Mouse (Mus musculus) thymus, postnatal 0 days (tissue): ENCODE data around the gene Slc35a1. TPM values are rescaled to one million over a fixed set of nuclear protein-coding genes. Genes with fewer than 3 reads are reported as not detected.

Experiments used
- DNase-seq: peaks from one replicate; pipeline ENCODE4 v3.0.0-alpha.2; 2015; ENCODE audit warnings: low spot score
- polyA plus RNA-seq: library from polyadenylated mRNA; unstranded; fragments of >200 nt; fragmentation: Nextera tagmentation; extraction: Ambion mirVana; gene quantifications from 2 replicates; pipeline ENCODE4 v1.2.1, GENCODE M21; 2015

The Slc35a1 gene
- polyA plus RNA-seq, 1 experiment from 2014 or later: 26.0 TPM

GRCm38 (mm10) chr4:34653179-34653578 is 34.1 kb downstream of the Slc35a1 start:
- DNase-seq: no peak

- DNase-seq: no peak
Measured at GRCm38 (mm10) chr4:34644779-34645178, 42.5 kb downstream of the Slc35a1 start.

DNA sequence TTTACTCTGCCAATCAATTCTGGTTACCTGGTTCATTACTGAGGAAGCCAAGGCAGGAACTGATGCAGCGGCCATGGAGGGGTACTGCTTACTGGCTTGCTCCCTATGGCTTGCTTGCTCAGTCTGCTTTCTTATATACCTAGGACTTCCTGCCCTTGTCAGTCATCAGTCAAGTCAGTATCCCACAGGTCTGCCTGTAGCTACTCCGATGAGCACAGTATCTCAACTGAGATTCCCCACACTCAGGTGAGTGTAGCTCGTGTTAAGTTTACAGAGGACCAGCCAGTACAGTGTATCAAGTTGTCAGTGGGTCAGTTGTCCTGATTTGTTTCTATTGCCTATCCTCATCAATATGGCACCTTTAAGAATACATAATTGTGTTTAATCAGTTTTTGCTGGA is 46.5 kb downstream of the Slc35a1 start:
- no peak for DNase-seq

DNA sequence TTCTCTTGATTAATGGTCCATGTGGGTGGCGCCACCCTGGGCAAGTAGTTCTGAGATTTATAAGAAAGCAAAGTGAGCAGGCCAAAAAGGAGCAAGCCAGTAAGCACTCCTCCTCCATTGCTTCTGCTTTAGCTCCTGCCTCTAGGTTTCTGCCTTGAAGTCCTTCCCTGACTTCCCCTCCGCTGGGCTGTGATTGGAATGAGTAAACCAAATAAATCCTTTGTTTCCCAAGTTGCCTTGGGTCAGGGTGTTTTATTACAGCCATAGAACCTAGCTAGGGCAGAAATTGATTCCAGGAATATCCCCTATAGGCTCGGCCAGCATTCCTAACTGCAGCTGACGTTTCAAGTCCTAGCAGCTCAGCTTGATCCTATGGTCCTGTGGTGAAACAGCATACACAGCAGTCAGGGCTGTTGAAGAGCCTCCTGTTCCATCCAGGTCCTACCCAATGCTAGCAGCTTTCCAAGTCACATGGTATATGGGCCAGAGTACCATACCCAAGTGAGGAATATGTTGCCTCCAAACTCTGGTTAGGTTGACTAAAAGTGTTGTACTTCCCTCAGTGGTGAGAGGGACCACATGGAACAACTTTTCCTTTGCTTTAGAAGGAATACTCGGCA is 47.4 kb downstream of the Slc35a1 start:
- no peak for DNase-seq

- DNase-seq: no peak
Measured at GRCm38 (mm10) chr4:34637851-34638250, 49.4 kb downstream of the Slc35a1 start.

- no peak for DNase-seq
Measured at GRCm38 (mm10) chr4:34637386-34637785, 49.9 kb downstream of the Slc35a1 start.

DNA sequence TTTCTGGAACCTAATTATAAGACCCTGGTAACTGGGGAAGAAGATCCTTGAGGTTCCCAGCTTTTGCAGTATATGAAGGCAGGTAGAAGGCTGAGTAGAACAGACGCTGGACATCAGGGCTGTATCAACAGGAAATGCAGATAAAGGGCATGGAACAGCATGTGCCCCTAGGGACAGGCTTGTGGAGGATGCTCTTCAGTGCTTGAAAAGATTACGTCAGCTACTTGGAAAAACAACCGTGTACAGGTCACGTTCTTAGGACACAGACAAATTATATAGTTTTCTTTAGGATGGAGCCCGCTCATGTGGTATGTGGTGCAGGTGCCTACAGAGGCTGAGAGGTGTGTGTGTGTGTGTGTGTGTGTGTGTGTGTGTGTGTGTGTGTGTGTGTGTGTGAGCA is 51.2 kb downstream of the Slc35a1 start:
- DNase-seq: no peak

DNA sequence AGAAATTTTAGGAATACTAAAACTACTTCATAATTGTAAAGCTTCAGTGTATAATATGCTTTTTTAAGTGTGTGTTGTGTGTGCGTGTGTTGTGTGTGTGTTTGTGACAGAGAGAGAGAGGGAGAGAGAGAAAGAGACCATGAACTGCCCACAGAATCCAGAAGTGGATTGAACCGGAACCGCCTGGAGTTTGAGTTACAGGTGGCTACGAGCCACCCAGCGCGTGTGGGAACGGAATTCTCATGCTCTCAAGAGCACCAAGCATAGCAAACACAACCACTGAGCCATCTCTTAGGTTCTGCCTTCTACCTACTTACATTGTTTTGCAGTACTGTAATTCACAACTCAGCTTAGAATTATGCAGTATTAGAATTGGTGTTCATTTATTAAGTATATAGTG is 53.1 kb downstream of the Slc35a1 start:
- no peak for DNase-seq

DNA sequence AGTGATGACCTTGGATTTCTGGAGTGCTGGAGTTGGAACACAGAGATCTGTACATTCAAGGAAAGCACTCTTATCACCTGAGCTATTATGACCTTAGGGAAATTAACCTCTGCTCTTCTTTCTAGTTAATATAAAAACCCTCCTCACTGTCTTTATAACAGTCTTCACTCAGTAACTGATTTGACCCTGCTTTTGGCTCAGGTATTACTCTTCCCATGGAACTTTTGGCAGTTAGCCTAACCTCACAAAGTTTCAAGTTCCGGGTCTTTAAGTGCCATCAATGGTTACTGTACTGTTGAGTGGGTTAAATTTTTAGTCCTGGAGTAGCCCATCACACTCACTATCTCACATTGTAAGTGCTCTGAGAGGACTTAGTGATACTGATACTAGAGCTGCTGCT is 57.3 kb downstream of the Slc35a1 start:
- no peak for DNase-seq

DNA sequence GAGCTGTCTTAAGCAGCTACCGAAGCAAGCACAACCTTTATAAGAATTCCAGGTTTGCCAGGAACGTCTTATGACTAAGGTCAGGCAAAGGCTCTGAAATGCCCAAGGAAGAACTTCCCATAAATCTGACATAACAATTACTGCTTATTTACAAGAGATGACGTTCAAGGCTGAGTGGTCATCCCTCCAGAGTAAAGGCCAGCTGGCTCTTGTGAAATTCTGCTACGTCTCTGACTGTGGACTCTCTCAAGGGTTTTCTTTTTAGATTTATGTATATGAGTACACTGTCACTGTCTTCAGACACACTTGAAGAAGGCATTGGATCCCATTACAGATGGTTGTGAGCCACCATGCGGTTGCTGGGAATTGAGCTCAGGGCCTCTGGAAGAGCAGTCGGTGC is 60.8 kb downstream of the Slc35a1 start:
- no peak for DNase-seq

DNA sequence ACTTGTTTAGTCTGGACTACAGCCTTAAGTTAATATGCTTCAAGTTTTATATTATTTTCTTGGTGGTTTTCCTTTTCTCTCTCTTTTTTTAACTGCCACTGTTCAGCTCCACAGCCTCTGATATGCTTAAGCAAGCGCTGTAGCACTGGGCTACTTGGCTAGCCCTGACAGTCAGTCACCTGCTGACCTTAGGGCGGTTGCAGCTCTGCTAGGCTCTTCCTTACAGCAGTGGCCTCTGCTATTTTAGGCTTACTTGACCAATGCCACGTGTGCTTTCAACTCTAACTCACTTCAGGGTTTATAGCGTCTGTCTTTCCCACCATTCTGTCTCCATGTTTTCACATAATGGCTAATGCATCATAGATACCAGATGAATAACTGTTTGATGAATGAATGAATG is 61.7 kb downstream of the Slc35a1 start:
- DNase-seq: no peak

GRCm38 (mm10) chr4:34616146-34616545 is 71.1 kb downstream of the Slc35a1 start:
- DNase-seq: no peak

- peak; percentile 17 for DNase-seq
Measured at GRCm38 (mm10) chr4:34615303-34615702, 71.9 kb downstream of the Slc35a1 start.

DNA sequence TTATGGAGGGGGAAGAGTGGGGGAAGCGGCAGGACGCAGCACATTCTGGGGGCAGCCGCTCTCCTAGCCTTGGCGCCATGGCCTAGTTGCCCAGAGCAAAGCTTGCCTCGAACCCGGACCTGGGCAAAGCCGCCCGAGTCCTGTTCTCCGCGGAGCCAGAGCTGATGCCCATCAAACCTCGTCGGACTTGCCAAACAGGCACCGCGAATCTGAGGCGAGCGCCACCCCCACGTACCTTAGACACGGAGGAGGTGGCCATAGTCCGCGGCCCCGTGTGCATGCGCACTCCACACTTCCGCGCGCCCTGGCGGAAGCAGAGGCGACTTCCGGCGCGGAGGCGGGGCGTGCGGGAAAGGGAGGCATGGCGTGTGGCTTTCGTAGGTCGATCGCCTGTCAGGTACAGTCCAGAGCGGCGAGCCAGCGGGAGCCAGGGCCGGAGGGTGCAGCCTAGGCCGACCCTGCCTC is 72.6 kb downstream of the Slc35a1 start, which contains the start of the genes Orc3 and Rars2:
TSS of gene Orc3 (minus strand) at position 315 of the 465 bp plus-strand sequence.
TSS of gene Rars2 (plus strand) at position 328 of the 465 bp plus-strand sequence.
- peak; percentile 92 for DNase-seq

DNA sequence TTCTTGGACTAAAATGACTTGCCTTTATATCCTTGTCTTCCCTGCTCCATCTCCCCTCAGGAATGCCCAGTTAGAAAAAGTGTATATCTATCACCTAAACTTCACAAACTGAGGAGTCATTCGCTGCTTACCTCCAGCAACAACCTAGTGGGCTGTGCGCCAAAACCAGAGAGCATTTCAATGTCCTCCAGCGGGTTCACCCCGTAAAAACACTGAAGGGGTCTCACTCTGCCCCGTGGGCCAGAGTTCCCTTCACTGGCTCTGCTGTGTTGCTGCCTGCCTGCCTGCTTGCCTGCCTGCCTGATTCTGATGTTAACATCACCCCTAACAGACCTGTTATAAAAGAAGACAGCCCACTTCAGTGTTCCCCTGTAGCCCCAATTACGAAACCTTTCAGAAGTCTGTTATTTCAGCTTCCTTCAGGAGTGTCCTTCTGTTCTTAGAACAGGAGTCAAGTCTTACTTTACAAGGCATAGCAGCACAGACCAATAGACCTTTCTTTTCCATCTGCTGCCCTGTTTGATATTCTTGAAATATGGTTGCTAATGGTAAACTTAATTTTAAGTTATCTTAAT is 73.6 kb downstream of the Slc35a1 start:
- no peak for DNase-seq

Other genes with a start within 250 kb of the Slc35a1 start
- gene Akirin2, start 136.5 kb downstream of the Slc35a1 start, polyA plus RNA-seq: 53.5 and 67.2 TPM in 2 replicates
- 91.6 and 93.2 TPM in 2 replicates for gene Orc3, start 72.5 kb downstream of the Slc35a1 start, polyA plus RNA-seq
- 51.5 and 52.9 TPM in 2 replicates for gene Rars2, start 72.5 kb downstream of the Slc35a1 start, polyA plus RNA-seq
- gene Cfap206, start 42.8 kb upstream of the Slc35a1 start, polyA plus RNA-seq: 0.33 and 0.56 TPM in 2 replicates
- not detected in 2 replicates for gene Gm136, start 68.8 kb upstream of the Slc35a1 start, polyA plus RNA-seq
- gene Smim8, start 91.0 kb upstream of the Slc35a1 start, polyA plus RNA-seq: 108 TPM in 2 replicates
- gene Zfp292, start 195.5 kb upstream of the Slc35a1 start, polyA plus RNA-seq: 19.3 and 20.7 TPM in 2 replicates
- gene Cga, start 206.3 kb upstream of the Slc35a1 start, polyA plus RNA-seq: 1.7 and 1.8 TPM in 2 replicates